Comparison of ENCODE assay signal across 16 mouse cellular contexts in genomic region chr13:107457270-107457669, GRCm38 (mm10).
A peak's percentile ranks its signal among the peaks of the same experiment; 100 is the strongest.
DNase-seq lines count a peak whose midpoint lies in the region.
"Had no signal": no experiment of that assay in that cellular context is flagged by ENCODE, and none has a peak within 500 bp of the region (broad histone marks: within the 10 kb centered on the region; RNA-seq: fewer than 3 reads in every experiment).

No protein-coding gene starts in this region.

- DNase-seq in adrenal gland, adult (ENCODE audit: inconsistent age in 2 of 2, low spot score in 1 of 2): peak; percentile 12 to 62
- no peak for DNase-seq in adrenal gland, postnatal 4 days (ENCODE audit: low spot score in 2 of 2)
- peak; percentile 83 for DNase-seq in heart, adult 11 months
- DNase-seq in heart, postnatal 4 days: no peak
- DNase-seq: adrenal gland, adult 2 months; adrenal gland, adult 8-10 months; adrenal gland, postnatal 10 days; adrenal gland, postnatal 14 days; adrenal gland, postnatal 25 days; adrenal gland, postnatal 36 days; B cell, adult 2 months; cerebellum, adult 11 months; cerebellum, adult 11-12 months; cerebellum, adult 18-20 months; cerebellum, adult 2 months; cerebellum, adult 8-10 months had no signal

Comparison
In these comparisons a context has a peak if more than half of its experiments do, and no peak if none do; other contexts are left out.
1. DNase-seq: peak in adrenal gland, adult (2 of 2) and heart, adult 11 months (single experiment); none in adrenal gland, postnatal 4 days (0 of 2) and heart, postnatal 4 days (single experiment).